Mouse (Mus musculus) testis, adult 2 months (tissue): ENCODE measurements at regions not wholly inside any gene's neighbourhood (a gene's known extent, or its start where the extent isn't known, plus 50 kb on each side); places are given as distances from the start of the nearest gene placed in this dataset.
A peak's percentile ranks its signal among the peaks of the same experiment; 100 is the strongest.

Experiments
- H3K27ac ChIP-seq: fragments of 200-500 bp; 2 replicates; pipeline ENCODE4 v1.5.1; 2012; ENCODE audit warnings: low read depth, low read length; ENCODE audit not compliant: control insufficient read depth, insufficient read depth
- H3K27me3 ChIP-seq: fragments of 200-500 bp; 2 replicates; pipeline ENCODE4 v1.6.1; 2012; ENCODE audit warnings: mild to moderate bottlenecking, low read length, moderate library complexity; ENCODE audit not compliant: control insufficient read depth, insufficient read depth
- H3K36me3 ChIP-seq: fragments of 200-500 bp; 2 replicates; pipeline ENCODE4 v1.6.1; 2012; ENCODE audit warnings: mild to moderate bottlenecking, low read length; ENCODE audit not compliant: control insufficient read depth, insufficient read depth
- H3K4me1 ChIP-seq: fragments of 200-500 bp; 2 replicates; pipeline ENCODE4 v1.6.1; 2012; ENCODE audit warnings: low read length; ENCODE audit not compliant: control insufficient read depth, insufficient read depth
- H3K4me3 ChIP-seq: fragments of 200-500 bp; 2 replicates; pipeline ENCODE4 v1.5.1; 2012; ENCODE audit warnings: low read depth, mild to moderate bottlenecking, low read length, moderate library complexity, mixed read lengths; ENCODE audit not compliant: control insufficient read depth
- CTCF ChIP-seq: fragments of 200-500 bp; IDR thresholded peaks from 2 replicates; pipeline ENCODE4 v1.5.1; 2012; ENCODE audit warnings: low read depth, mild to moderate bottlenecking, inconsistent platforms, low read length, moderate library complexity; ENCODE audit not compliant: control insufficient read depth, insufficient read depth, insufficient replicate concordance
- POLR2A ChIP-seq: fragments of 200-500 bp; IDR thresholded peaks from 2 replicates; pipeline ENCODE4 v1.6.1; 2012; ENCODE audit warnings: low read depth, mild to moderate bottlenecking, inconsistent platforms, low read length, moderate library complexity; ENCODE audit not compliant: control insufficient read depth

DNA sequence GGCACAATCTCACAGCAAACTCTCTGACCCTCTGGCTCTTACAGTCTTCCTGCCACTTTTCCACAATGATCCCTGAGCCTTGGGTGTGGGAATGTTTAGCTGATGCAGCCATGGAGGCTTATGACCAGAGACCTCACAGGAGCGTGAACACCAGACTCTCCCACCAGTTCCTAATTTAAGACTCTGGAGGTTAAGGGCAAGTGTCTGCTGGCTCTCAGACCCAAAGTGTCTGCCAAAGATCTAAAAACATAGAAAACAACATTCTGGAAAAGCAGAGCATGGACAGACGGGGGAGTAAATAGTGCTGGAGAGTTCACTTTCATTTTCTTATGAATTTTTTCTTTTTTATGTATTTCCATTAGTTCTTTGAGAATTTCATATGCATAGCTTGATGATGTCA, 440.7 kb downstream of the Adam3 start:
- no peaks in the 10 kb centered on the region for H3K36me3 ChIP-seq
- no peaks in the 10 kb centered on the region for H3K27me3 ChIP-seq
- no peak overlapping the region for H3K27ac ChIP-seq
- H3K4me3 ChIP-seq, result no peak overlapping the region
- H3K4me1 ChIP-seq, result no peaks in the 10 kb centered on the region
- TF ChIP-seq CTCF (no peak), POLR2A (no peak)

- Histone ChIP-seq H3K27me3 (no peaks in the 10 kb centered on the region), H3K36me3 (no peaks in the 10 kb centered on the region), H3K27ac (no peak overlapping the region), H3K4me3 (no peak overlapping the region), H3K4me1 (no peaks in the 10 kb centered on the region)
- no peak for TF ChIP-seq POLR2A
- TF ChIP-seq CTCF, result no peak
Measured at GRCm38 (mm10) chr8:24283901-24284405, 441.7 kb downstream of the Adam3 start.

GRCm38 (mm10) chr8:24280296-24280695, 445.4 kb downstream of the Adam3 start:
- H3K36me3 ChIP-seq, result no peaks in the 10 kb centered on the region
- TF ChIP-seq POLR2A (no peak), CTCF (no peak)
- H3K4me1 ChIP-seq, result no peaks in the 10 kb centered on the region
- H3K27me3 ChIP-seq, result no peaks in the 10 kb centered on the region
- H3K27ac ChIP-seq, result no peak overlapping the region
- no peak overlapping the region for H3K4me3 ChIP-seq

- H3K27ac ChIP-seq, result no peak overlapping the region
- H3K36me3 ChIP-seq, result no peaks in the 10 kb centered on the region
- no peaks in the 10 kb centered on the region for H3K4me1 ChIP-seq
- TF ChIP-seq POLR2A, result no peak
- TF ChIP-seq CTCF, result 0 out of 2 replicates have a peak, but pooled peaks have one; percentile 11
- H3K4me3 ChIP-seq, result no peak overlapping the region
- H3K27me3 ChIP-seq, result no peaks in the 10 kb centered on the region
Measured at GRCm38 (mm10) chr8:24278391-24278790, 447.3 kb downstream of the Adam3 start.

- H3K4me3 ChIP-seq, result no peak overlapping the region
- no peaks in the 10 kb centered on the region for H3K36me3 ChIP-seq
- TF ChIP-seq POLR2A (no peak), CTCF (no peak)
- no peaks in the 10 kb centered on the region for H3K27me3 ChIP-seq
- H3K27ac ChIP-seq, result no peak overlapping the region
- H3K4me1 ChIP-seq, result no peaks in the 10 kb centered on the region
Measured at GRCm38 (mm10) chr8:24261359-24261758, 464.3 kb downstream of the Adam3 start.

GRCm38 (mm10) chr8:24258622-24259021, 467.0 kb downstream of the Adam3 start:
- Histone ChIP-seq H3K4me3 (no peak overlapping the region), H3K27ac (no peak overlapping the region), H3K27me3 (no peaks in the 10 kb centered on the region), H3K4me1 (no peaks in the 10 kb centered on the region), H3K36me3 (no peaks in the 10 kb centered on the region)
- no peak for TF ChIP-seq POLR2A
- no peak for TF ChIP-seq CTCF

DNA sequence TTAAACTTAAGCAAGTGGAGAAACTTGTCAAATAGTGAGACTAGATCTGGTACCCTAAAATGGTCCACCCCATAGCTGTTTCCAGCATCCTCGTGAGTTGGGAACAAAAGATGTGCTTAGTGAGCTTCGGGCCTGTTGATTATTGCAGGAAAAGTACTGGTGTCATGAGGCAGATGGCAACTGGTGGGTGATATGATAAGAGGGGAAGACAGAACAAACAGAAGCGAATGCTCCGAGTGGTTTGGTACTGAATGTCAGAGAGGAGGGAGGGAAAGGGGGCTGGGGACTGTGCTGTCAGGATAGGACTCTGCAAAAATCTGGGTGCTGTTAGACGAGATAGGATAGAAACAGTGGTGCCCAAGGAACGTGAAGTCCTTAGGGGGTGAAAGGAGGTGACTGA, 483.4 kb downstream of the Adam3 start:
- Histone ChIP-seq H3K4me3 (no peak overlapping the region), H3K27me3 (no peaks in the 10 kb centered on the region), H3K4me1 (peaks cover 2% of the 10 kb centered on the region; the same call in 1 of the 2 replicates), H3K36me3 (no peaks in the 10 kb centered on the region), H3K27ac (no peak overlapping the region)
- no peak for TF ChIP-seq POLR2A
- no peak for TF ChIP-seq CTCF

DNA sequence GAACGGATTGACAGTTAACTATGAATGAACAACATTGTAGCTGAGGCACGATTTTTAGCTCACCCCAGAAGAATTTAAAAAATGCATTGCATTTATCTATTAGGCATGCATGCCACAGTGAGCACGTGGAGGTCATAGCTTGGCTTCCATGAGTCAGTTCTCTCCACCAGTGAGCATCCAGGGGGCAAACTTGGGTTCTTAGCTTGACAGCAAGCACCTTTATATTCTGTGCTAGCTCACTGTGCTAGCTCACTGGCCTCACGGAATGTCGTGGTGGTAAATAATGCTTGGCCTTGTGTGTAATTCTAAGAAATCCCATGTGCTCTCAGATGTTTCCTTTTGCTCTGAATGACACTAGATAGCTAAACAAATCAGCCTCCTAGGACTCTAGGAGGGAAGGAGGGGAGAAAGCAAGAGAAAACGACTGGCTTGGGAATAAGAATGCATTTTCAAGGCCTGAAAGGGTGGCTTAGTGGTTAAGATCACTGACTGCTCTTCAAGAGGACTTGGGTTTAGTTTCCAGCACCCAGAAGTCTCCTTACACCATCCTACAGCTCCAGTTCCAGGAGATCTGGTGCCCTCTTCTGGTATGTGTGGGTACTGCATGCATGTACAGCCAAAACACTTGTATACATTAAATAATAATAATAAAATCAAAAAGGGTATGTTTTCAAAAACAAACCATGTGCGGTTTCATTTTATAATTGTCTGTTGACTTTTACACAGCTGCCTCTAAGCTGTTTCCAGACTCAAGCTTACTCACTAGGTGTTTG, 485.3 kb downstream of the Adam3 start:
- no peaks in the 10 kb centered on the region for H3K36me3 ChIP-seq
- TF ChIP-seq CTCF (0 out of 2 replicates have a peak, but pooled peaks have one; percentile 18), POLR2A (no peak)

More for the DNA sequence above, 485.3 kb downstream of the Adam3 start:
- H3K27me3 ChIP-seq, result no peaks in the 10 kb centered on the region
- H3K4me1 ChIP-seq, result no peaks in the 10 kb centered on the region
- H3K27ac ChIP-seq, result no peak overlapping the region
- H3K4me3 ChIP-seq, result no peak overlapping the region
